Mouse (Mus musculus) B cell, adult 2 months (primary cell): ENCODE results near the gene Cbl.
A peak's percentile ranks its signal among the peaks of the same experiment; 100 is the strongest.

Experiments
- DNase-seq, 2 experiments: peaks; one replicate each; pipeline ENCODE4 v3.0.0; 2022

Cbl gene

DNA sequence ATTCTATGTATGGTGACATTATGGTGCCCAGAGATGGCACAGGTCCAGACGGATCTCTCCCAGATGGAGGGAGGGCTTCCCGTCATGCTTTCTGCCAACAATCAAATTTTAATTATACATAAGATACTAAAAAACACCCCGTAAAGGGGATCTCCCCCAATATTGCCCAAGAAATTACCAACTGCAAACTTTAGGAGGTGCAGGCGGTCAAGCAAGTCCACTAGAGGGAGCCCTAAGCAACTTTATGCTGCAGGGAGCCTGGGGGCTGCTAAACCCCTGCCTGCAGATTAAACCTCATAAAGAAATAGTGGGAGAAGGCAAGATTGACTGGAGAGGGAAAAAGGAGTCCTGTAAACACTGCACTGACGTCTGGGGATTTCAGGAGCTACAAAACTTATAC, 5.6 kb upstream of the Cbl start:
- DNase-seq, result peak; percentile 73 to 74

DNA sequence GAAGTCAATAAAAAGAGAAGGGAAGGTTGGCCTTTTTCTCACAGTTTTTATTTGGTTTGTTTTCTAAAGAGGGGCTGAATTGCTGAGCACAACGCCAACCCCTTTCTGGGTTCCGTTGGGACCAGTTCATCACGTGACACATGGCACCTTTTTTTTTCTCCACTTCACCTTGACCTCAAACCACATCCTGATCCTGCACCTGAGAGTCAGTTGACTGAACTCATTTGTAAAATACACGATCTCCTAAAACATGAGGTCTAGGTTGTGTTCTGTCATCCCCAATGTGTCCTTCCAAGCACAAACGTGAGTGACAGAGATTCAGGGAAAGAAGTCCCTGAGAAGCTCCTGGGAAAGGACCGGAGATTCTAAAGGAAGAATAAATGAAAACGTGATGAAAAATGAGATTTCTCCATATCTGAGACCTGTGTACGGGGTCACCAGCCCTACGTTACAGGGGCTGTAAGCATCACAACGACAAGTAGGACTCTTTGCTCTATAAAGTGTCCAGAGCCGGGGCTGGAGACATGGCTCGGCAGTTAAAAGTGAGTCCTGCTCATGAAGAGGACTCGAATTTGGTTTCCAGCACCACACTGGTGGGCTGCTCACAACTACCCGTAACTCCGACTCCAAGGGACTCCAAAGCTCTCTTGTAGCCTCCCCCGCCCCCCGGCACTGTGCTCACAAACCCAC, 4.8 kb upstream of the Cbl start:
- DNase-seq, result peak; percentile 19 to 34

DNA sequence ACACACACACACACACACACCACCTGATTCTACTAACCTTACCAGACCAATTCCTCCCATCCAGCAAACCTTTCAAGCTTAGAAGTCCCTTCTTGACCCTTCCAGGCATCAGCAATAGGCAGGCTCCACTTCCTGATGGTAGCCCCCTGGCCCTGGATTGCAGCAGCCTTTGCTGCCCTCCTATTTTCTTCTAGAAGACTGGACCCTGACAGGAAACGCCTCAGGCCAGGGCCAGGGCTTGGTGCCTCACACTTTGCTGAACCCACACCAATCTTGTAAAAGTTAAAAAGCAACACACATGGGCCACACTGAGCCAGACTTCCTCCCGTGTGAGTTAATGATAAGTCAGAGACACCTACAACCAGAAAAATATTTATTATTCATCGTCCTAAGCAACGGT, 3.3 kb upstream of the Cbl start:
- DNase-seq, result no peak

DNA sequence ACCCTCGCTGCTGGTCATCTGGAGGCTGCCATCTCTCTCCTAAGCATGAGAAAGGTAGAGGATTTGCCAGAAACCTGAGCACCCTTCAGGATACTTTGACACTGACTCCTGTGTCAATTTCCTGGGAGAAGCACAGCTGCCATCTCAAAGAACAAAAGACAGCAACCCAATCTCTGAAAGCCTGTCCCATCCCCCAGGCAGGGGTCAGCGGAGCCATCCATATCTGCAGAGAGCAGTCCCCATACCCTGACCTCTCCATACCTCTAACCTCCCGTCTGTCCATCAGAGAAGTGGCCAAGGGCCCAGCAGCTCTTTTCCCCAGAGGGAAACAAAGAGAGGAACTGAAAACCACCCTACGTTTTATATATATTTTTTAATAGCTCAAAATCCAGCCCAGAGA, 2.8 kb upstream of the Cbl start:
- peak in 1 of 2 experiments; percentile 7 for DNase-seq

DNA sequence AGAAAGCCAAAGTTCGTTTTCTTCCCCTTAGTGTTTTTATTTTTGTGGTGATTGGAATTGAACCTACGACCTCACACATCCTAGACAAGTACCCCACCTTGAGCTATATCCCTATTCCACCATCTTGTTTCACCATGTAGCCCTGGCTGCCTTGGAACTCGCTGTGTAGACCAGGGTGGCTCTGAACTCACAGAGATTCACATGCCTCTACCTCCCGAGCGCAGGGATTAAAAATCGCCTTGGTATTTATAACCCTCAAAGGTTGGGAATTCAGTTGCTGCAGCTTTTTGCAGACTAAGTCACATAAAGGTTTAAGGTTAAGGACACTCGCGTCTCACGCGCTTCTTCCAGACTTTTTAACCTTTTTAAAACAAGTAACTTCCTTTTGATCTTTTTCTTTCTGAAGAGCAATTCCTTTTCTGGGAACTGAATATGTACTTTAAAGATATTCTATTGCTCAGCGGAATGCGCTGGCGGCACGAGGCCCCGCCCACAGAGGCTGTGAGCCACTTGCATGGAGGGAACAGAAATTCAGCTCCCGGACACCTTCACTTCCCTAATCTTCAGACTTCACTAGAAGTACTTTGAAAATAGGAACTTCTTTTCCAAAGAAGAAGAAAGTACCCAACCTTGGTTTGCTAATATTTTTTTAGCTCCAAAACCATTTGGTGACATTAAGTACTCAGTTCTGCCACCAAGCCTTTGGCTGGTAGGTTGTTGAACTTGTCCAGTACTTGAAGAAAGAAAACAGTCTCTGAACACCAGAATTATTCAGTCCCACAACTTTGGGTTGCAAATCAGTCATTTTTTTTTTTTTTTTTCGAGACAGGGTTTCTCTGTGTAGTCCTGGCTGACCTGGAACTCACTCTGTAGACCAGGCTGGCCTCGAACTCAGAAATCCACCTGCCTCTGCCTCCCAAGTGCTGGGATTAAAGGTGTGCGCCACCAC, 904 bp upstream of the Cbl start:
- peak; percentile 71 to 74 for DNase-seq

DNA sequence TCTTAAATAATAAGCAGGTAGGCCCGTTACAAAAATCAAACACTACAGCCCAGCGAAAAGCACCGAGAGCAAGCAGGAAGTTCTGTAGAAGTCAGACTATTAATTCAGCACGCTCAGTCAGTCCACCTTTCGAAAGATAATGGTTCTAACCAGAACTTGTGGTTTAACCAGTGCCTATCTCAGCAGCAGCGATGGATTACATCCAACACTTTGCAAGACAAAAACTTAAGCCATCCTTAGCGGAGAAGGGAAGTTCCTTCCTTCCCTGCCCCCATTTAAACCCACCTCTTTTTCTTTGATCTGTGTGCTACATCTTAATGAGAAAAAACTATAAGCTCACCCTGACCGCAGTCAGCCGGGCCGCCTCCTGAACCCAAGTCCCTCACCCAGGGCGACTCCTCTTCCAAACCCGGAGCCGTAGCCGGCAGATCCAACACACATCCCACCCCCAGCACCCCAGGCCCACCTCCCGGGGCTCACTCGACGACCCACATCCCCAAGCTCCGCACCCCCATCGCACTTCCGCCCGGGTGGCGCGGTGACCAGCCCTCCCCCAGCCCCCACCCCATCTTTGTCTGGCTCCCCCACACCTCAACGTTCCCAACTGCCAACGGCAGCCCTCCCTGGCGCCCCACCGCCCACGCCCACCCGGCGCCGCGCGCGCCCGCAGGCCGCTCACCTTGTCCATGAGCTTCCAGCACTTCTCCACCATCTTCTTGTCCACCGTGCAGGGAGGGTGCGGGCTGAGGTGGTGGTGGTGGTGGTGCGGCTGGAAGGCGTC, 638 bp downstream of the Cbl start:
- peak; percentile 41 to 45 for DNase-seq

DNA sequence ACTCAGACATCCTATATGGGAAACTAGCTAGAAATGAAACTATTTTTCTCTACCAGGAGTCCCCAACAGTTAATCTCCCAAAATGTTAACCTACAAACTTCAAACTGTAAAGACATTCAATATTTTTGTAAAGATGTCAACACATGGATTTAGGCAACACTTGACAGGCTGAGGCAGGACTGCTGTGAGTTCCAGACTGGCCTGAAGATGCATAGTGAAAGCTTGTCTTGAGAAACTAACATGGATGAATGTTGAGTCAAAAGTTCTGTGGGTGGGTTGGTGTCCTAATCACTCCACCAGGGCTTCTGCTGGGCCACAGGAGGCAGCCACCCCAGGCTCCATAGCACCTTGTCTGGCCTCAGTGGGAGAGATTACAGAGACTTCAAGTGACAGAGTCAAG, 2.2 kb downstream of the Cbl start:
- no peak for DNase-seq

DNA sequence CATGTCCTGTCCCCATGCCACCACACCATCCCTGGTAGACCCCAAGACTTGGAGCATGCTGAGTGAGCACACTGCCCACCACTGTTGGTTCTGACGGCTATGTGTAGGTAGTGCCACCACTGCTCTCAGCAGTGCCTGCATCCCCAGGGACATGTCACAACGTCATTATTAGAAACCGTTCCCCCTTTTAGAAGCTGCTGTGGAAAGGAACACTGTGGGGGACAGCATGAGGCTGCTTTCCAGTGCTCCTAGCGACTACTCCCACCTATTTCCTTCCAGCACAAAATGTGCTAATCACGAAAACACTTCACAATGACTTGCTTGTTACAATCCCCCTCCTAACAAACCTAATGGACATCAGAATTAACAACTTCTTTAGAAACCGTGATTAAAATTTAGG, 7.9 kb downstream of the Cbl start:
- peak; percentile 33 to 38 for DNase-seq

DNA sequence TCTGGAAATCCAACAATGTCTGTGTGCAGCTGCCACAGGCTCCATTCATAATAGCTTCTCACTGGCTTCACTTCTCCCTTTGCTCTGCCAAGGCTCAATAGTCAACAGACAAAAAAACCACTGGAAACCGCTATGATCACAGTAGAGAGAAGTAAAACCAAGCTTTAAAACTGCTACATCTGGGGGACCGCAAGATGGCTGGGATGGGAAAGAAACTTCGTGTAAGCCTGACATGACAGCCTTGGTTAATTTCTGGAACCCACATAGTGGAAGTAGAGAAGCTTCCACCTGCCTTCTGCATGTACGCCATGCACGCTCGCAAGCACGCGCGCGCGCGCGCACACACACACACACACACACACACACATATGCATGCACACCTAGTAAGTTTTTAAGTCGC, 20.3 kb downstream of the Cbl start:
- peak; percentile 41 to 43 for DNase-seq

DNA sequence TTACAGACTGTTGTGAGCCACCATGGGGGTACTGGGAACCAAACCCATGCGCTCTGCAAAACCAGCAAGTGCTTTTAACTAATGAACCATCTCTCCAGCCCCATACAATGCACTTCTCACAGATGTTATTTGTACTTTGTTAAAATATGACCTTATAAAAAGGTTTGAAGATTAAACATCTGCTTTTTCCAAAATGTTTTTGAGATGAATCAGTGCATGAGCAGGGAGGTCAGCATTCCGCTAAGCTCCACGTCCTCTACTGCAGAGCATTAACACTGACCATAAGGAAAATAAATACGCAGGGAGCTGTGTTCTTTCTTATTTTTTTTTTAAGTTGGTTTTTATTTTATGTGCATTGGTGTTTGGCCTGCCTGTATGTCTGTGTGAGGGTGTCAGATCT, 21.4 kb downstream of the Cbl start:
- DNase-seq, result no peak

DNA sequence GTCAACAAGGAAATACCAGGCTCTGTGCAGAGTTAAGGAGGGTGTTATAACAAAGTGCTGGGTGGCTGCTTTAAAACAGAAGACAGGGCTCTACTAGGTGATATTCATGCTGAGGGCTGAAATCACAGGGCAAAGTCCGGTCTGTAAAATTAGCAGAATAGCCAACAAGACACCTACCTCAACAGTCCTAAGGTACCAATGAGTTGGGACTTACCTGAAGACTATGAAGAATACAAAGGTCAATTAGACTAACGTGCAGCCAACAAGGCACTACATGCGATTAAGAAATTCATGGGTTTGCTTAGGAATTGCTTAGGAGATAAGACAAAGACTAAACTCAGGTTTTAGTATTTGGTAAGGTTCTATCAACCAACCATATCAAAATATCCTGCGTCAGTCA, 24.4 kb downstream of the Cbl start:
- no peak for DNase-seq

DNA sequence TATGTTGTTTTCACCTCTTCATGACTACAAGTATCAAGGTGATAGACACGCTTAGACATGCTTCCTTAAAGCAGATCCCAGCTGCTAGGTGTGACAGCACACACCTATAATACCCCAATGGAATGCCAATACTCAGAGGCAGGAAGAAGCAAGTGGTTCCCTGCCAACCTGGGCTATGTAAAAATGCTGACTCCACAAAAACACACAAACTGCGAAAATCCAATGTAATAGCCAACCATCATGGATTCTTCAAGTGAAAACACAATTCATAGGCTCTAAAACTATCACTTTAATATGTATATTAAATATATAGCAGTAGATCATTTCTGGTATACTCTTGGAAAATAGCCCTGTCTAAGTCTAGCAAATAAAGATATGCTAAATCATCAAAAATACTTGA, 26.0 kb downstream of the Cbl start:
- DNase-seq, result no peak

DNA sequence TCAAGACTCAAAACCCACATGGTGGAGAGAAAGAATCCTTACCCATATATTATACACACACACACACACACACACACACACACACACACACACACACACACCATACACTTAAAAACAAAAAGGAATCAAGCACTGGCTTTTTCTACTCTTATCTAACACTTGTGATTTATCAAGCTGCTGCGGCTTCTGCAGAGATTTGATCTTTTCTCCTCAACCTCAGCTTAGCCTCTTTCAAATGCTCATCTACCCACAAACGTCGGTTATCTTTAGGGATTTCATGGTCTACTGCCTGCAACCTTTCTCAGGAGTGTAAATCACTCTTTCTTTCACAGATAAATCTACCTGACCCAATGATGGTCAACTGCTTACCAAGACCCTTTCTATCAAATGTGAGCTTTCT, 33.4 kb downstream of the Cbl start:
- no peak for DNase-seq

DNA sequence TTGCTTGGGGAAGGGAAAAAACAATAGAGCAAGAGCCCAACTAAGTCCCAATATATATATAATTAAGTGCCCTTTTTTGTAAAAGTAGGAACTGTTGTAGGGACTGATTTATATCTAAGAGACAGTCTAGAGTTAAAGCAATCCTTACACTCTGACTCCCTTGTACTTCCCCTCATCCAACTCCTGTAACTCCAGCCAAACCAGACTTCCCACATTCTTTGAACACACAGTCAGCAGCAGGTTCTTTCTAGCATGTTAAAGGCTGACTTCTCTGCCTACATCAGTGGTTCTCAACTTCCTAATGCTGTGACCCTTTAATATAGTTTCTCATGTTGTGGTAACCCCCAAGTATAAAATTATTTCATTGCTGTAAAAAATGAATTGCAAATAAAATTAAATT, 34.3 kb downstream of the Cbl start:
- no peak for DNase-seq

DNA sequence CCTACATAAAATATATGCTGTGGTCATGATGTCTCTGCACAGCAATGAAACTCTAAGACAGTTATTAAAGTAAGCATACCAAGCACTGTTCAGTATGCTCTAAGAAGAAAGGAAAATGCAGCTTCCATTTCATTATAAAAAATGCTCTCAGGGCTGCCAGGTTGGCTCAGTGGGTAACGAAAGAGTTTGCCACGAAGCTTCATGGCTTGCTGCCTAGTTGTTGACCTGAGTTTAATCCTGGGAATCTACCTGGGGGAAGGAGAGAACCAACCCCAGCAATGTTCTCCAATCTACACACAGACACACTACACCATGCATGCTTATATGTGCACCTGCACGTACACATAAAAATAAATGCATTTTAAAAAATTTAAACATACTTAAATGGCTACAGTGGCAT, 34.7 kb downstream of the Cbl start:
- DNase-seq, result no peak

DNA sequence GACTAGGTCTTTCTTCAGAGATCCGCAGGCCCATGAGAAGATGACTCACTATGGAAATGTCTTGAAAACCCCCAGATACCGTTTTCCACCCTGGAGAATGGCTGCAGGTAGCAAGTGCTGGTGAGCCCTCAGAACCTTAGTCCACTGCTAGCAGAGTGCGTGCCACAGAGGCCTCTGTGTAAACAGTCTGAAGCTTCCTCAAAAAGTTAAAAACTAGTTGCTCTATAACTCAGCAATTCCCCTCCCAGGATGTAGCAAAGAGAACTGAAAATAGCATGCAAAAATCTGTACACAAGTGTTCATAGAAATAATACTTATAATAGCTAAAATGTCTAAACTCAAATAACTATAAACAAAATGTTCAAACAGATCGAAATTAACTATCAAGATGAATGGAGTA, 37.5 kb downstream of the Cbl start:
- peak; percentile 28 to 32 for DNase-seq

DNA sequence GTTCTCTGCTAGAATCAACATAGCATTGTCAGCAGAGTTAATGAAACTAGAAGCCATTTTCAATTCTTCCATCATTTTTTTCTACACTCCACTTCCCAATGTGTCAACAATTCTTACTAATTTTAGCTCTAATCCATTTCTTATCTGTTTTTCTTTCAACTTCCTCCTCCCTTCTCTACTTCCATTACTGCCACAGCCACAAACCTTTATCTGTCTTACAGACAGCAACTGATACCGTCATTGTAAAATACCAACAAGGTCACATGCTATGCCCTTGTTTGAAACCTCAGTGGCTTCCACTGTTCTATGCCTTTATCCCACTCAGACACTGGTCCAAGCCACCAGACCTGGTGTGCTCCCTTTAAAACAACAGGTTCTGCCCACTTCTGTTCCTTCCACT, 39.8 kb downstream of the Cbl start:
- no peak for DNase-seq

DNA sequence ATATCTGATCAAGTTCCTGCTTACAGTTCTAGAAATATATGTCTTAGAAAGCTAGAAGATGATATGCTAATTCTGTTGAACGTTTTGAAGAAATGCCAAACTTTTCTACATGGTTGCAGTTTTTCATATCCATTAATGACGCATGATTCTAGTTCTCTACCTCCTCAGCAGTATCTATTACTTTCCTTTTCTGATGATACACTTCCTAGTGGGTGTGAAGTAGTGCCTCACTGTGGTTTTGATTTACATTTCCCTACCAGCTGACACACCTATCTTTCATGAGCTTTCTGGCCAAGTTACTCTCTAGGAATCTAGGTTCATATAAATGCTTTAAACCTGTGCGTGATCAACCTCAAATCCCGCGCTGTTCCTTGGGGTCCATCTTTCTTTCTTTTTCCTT, 41.1 kb downstream of the Cbl start:
- no peak for DNase-seq

DNA sequence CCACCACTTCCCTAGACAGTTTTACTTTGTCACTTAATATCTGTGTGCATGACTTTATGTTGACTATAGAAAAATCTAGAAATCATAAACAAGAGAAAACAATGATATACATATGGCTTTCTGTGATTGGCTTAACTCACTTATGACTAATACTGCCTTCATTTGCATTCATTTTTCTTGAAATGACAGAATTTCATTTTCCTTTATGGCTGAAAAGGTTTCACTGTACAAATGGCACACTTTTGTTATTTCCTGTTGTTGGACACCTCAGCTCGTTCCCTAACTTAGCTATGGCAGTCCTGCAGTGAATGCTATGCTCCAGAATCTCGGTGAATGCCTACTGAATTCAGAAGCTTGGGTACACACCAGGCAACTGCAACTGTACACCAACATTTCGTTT, 41.5 kb downstream of the Cbl start:
- DNase-seq, result no peak

DNA sequence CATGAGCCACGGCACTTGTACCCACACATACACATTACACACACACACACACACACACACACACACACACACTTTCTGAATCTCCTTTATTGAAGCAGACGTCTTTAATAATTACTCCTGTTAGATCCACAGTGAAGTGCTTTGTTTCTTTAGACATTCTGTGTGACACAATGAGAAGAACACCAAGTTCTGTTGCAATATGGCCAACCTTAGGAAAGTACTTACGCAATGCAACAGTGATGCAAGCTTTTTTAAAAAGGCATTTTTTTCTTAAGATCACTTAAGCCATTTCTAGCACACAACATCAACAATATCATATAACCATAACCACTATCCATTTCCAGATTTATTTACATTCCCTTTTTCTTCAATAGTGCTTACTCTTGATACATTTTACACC, 42.7 kb downstream of the Cbl start:
- no peak for DNase-seq

DNA sequence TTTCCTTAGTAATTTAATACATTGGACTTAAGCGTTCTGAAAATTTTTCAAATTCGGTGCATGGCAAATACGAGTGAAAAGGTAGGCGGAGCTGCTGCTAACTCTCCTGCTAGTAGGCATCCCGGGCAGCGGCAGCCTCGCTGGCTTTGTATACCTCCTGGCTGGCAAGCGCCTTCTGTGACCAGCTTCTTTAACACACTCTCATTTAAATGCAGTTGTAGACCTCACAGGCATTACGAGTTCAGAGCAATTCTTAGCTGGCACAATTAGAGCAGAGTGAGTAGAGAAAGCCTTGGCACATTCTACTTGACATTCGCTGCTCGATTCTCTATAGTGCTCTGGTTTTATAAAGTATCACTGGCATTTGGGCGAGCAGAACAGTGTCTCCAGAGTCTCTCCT, 45.6 kb downstream of the Cbl start:
- DNase-seq, result no peak

DNA sequence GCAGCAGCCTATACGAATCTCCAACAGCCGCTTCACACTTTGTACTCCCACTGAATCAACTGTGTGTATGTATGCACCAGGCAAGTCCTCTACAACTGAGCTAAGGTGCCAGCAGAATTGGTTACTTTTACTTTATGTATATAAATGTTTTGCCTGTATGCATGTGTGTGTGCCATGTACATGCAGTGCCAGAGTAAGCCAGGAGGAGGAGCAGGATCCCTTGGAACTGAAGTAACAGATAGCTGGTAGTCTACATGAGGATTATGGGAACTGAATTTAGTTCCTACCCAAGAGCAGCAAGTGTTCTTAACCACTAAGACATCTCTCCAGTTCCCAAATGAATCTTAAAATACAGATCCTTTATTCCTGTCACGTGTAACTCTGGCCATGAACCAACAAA, 51.6 kb downstream of the Cbl start:
- DNase-seq, result peak; percentile 55 to 60

DNA sequence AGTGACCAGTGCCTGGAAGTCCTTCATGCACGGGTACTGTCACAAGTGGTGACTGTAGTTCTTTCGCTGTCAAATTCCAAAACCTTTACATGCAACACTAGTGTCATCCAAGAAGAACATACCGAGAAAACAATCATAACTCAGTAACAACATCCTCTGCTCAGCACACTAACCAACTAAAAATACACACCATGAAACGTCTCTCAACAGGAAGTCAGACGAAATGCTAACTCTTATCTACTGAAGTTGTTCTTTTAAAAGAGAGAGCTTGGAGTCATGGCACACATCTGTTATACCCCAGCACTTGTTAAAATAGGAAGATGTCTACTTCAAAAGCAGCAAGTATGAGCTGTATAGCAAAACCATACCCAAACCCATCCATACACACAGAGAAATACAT, 52.3 kb downstream of the Cbl start:
- no peak for DNase-seq

DNA sequence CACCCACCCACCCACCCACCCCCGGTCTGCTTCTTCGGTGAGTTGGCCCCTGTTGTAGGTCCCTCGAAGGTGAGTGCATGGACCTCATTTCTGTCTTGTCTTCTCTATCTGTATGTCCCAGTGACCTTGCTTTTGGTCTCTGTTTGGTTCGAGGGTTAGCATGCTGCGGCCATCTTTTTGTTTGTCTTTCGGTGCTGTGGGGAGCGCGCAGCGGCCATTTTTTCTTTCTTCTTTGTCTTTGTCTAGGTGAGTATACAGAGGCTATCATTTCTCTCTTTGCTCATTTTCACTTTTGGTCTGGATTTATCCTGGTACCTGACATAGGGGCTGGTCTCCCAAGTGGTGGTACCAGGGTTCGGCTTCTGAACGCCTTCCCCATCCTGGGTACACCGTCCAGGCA, 55.0 kb downstream of the Cbl start:
- no peak for DNase-seq
